Mouse (Mus musculus): ENCODE data around the gene Pla1a. TPM values are rescaled to one million over a fixed set of nuclear protein-coding genes. Genes with fewer than 3 reads are reported as not detected.

Gene Pla1a
- polyA plus RNA-seq, 1 experiment from 2014 or later = 1.6 TPM

- no peak for TF ChIP-seq EP300 (IDR thresholded peaks at IDR 0.05)
- no peak for TF ChIP-seq CTCF (IDR thresholded peaks at IDR 0.05)
- no peak overlapping the region for H3K4me3 ChIP-seq (ENCODE audit: low read depth, low read length)
- H3K36me3 ChIP-seq (ENCODE audit: insufficient read depth, low read length) = no peaks in the 10 kb centered on the region
- no peak overlapping the region for H3K9ac ChIP-seq (replicated peaks; ENCODE audit: low read depth)
- ATAC-seq (no peak), DNase-seq (ENCODE audit: low spot score) (no peak)
- no peaks in the 10 kb centered on the region for H3K4me1 ChIP-seq (ENCODE audit: insufficient read depth, low read depth, low read length)
- H3K9me3 ChIP-seq (ENCODE audit: low read length) = no peaks in the 10 kb centered on the region
- no peak overlapping the region for H3K27ac ChIP-seq (ENCODE audit: low read length)
- no peak overlapping the region for H3K4me2 ChIP-seq (replicated peaks; ENCODE audit: low read depth, low read length)
- 67% methylated on average over 4 of the region's 4 CpGs for WGBS
- no peaks in the 10 kb centered on the region for H3K27me3 ChIP-seq (replicated peaks; ENCODE audit: insufficient read depth, low read length)
These were observed 62.9 kb downstream of the Pla1a start for GRCm38 (mm10) chr16:38369992-38370484.

- 89% methylated on average over 8 of the region's 8 CpGs for WGBS
- no peak overlapping the region for H3K27ac ChIP-seq (ENCODE audit: low read length)
- H3K9ac ChIP-seq (replicated peaks; ENCODE audit: low read depth) = no peak overlapping the region
- ATAC-seq (no peak), DNase-seq (ENCODE audit: low spot score) (no peak)
- H3K36me3 ChIP-seq (ENCODE audit: insufficient read depth, low read length) = no peaks in the 10 kb centered on the region
- H3K27me3 ChIP-seq (replicated peaks; ENCODE audit: insufficient read depth, low read length) = no peaks in the 10 kb centered on the region
- H3K4me1 ChIP-seq (ENCODE audit: insufficient read depth, low read depth, low read length) = no peaks in the 10 kb centered on the region
- H3K9me3 ChIP-seq (ENCODE audit: low read length) = no peaks in the 10 kb centered on the region
- TF ChIP-seq CTCF (IDR thresholded peaks at IDR 0.05) (no peak), EP300 (IDR thresholded peaks at IDR 0.05) (no peak)
- no peak overlapping the region for H3K4me3 ChIP-seq (ENCODE audit: low read depth, low read length)
- H3K4me2 ChIP-seq (replicated peaks; ENCODE audit: low read depth, low read length) = no peak overlapping the region
These were observed 63.5 kb downstream of the Pla1a start for GRCm38 (mm10) chr16:38369431-38369830.

- no peak overlapping the region for H3K4me2 ChIP-seq (replicated peaks; ENCODE audit: low read depth, low read length)
- DNase-seq (ENCODE audit: low spot score) (no peak), ATAC-seq (no peak)
- H3K27ac ChIP-seq (ENCODE audit: low read length) = no peak overlapping the region
- no peak overlapping the region for H3K9ac ChIP-seq (replicated peaks; ENCODE audit: low read depth)
- H3K9me3 ChIP-seq (ENCODE audit: low read length) = no peaks in the 10 kb centered on the region
- TF ChIP-seq CTCF (IDR thresholded peaks at IDR 0.05) (no peak), EP300 (IDR thresholded peaks at IDR 0.05) (no peak)
- WGBS = 84% methylated on average over 7 of the region's 7 CpGs
- no peaks in the 10 kb centered on the region for H3K4me1 ChIP-seq (ENCODE audit: insufficient read depth, low read depth, low read length)
- no peak overlapping the region for H3K4me3 ChIP-seq (ENCODE audit: low read depth, low read length)
- no peaks in the 10 kb centered on the region for H3K27me3 ChIP-seq (replicated peaks; ENCODE audit: insufficient read depth, low read length)
- H3K36me3 ChIP-seq (ENCODE audit: insufficient read depth, low read length) = no peaks in the 10 kb centered on the region
These were observed 63.9 kb downstream of the Pla1a start for GRCm38 (mm10) chr16:38369000-38369399.

GRCm38 (mm10) chr16:38368336-38368735 is 64.6 kb downstream of the Pla1a start:
- DNase-seq (ENCODE audit: low spot score) = no peak
- Histone ChIP-seq H3K36me3 (ENCODE audit: insufficient read depth, low read length) (no peaks in the 10 kb centered on the region), H3K9ac (replicated peaks; ENCODE audit: low read depth) (no peak overlapping the region), H3K4me1 (ENCODE audit: insufficient read depth, low read depth, low read length) (no peaks in the 10 kb centered on the region), H3K9me3 (ENCODE audit: low read length) (no peaks in the 10 kb centered on the region), H3K27me3 (replicated peaks; ENCODE audit: insufficient read depth, low read length) (no peaks in the 10 kb centered on the region), H3K27ac (ENCODE audit: low read length) (no peak overlapping the region), H3K4me3 (ENCODE audit: low read depth, low read length) (no peak overlapping the region), H3K4me2 (replicated peaks; ENCODE audit: low read depth, low read length) (no peak overlapping the region)
- no peak for TF ChIP-seq EP300 (IDR thresholded peaks at IDR 0.05)
- no peak for TF ChIP-seq CTCF (IDR thresholded peaks at IDR 0.05)
- WGBS = 57% methylated on average over 10 of the region's 10 CpGs
- no peak for ATAC-seq

GRCm38 (mm10) chr16:38366231-38366630 is 66.7 kb downstream of the Pla1a start:
- WGBS = 76% methylated on average over 4 of the region's 4 CpGs
- no peak for ATAC-seq

GRCm38 (mm10) chr16:38365390-38365789 is 67.6 kb downstream of the Pla1a start:
- Histone ChIP-seq H3K4me3 (ENCODE audit: low read depth, low read length) (no peak overlapping the region), H3K27me3 (replicated peaks; ENCODE audit: insufficient read depth, low read length) (no peaks in the 10 kb centered on the region), H3K9ac (replicated peaks; ENCODE audit: low read depth) (no peak overlapping the region), H3K9me3 (ENCODE audit: low read length) (no peaks in the 10 kb centered on the region), H3K4me1 (ENCODE audit: insufficient read depth, low read depth, low read length) (peaks cover 13% of the 10 kb centered on the region; the same call in 1 of the 2 replicates), H3K27ac (ENCODE audit: low read length) (no peak overlapping the region), H3K36me3 (ENCODE audit: insufficient read depth, low read length) (no peaks in the 10 kb centered on the region), H3K4me2 (replicated peaks; ENCODE audit: low read depth, low read length) (no peak overlapping the region)
- TF ChIP-seq EP300 (IDR thresholded peaks at IDR 0.05) = no peak
- TF ChIP-seq CTCF (IDR thresholded peaks at IDR 0.05) = no peak
- DNase-seq (ENCODE audit: low spot score) (no peak), ATAC-seq (no peak)
- WGBS = 87% methylated on average over 10 of the region's 10 CpGs

More at GRCm38 (mm10) chr16:38366231-38366630, 66.7 kb downstream of the Pla1a start:
- Histone ChIP-seq H3K9me3 (ENCODE audit: low read length) (no peaks in the 10 kb centered on the region), H3K4me1 (ENCODE audit: insufficient read depth, low read depth, low read length) (peaks cover 13% of the 10 kb centered on the region; the same call in 1 of the 2 replicates), H3K36me3 (ENCODE audit: insufficient read depth, low read length) (no peaks in the 10 kb centered on the region), H3K27ac (ENCODE audit: low read length) (no peak overlapping the region), H3K27me3 (replicated peaks; ENCODE audit: insufficient read depth, low read length) (no peaks in the 10 kb centered on the region), H3K4me3 (ENCODE audit: low read depth, low read length) (no peak overlapping the region), H3K4me2 (replicated peaks; ENCODE audit: low read depth, low read length) (no peak overlapping the region), H3K9ac (replicated peaks; ENCODE audit: low read depth) (no peak overlapping the region)
- no peak for DNase-seq (ENCODE audit: low spot score)
- TF ChIP-seq EP300 (IDR thresholded peaks at IDR 0.05) (no peak), CTCF (IDR thresholded peaks at IDR 0.05) (no peak)

- H3K27ac ChIP-seq (ENCODE audit: low read length) = no peak overlapping the region
- no peak overlapping the region for H3K9ac ChIP-seq (replicated peaks; ENCODE audit: low read depth)
- TF ChIP-seq EP300 (IDR thresholded peaks at IDR 0.05) (no peak), CTCF (IDR thresholded peaks at IDR 0.05) (no peak)
- H3K4me3 ChIP-seq (ENCODE audit: low read depth, low read length) = no peak overlapping the region
- H3K36me3 ChIP-seq (ENCODE audit: insufficient read depth, low read length) = no peaks in the 10 kb centered on the region
- H3K4me2 ChIP-seq (replicated peaks; ENCODE audit: low read depth, low read length) = no peak overlapping the region
- H3K27me3 ChIP-seq (replicated peaks; ENCODE audit: insufficient read depth, low read length) = no peaks in the 10 kb centered on the region
- DNase-seq (ENCODE audit: low spot score) (no peak), ATAC-seq (no peak)
- H3K9me3 ChIP-seq (ENCODE audit: low read length) = no peaks in the 10 kb centered on the region
- peaks cover 13% of the 10 kb centered on the region; the same call in 1 of the 2 replicates for H3K4me1 ChIP-seq (ENCODE audit: insufficient read depth, low read depth, low read length)
- WGBS = 73% methylated on average over 7 of the region's 7 CpGs
These were observed 69.3 kb downstream of the Pla1a start for GRCm38 (mm10) chr16:38363657-38364056.

Data from lung, postnatal 0 days (tissue).